Mouse (Mus musculus) liver (tissue): ENCODE results near the gene Fgd2.
"Not testable (repeated sequence)": the region's sequence is repeated elsewhere in the genome, so short reads cannot be mapped to it uniquely, and the experiment has no call there.

Experiments
- DNase-seq: peaks from one replicate; pipeline ENCODE4 v3.0.0-alpha.2; 2020; ENCODE audit warnings: mixed read lengths

Fgd2 gene

DNA sequence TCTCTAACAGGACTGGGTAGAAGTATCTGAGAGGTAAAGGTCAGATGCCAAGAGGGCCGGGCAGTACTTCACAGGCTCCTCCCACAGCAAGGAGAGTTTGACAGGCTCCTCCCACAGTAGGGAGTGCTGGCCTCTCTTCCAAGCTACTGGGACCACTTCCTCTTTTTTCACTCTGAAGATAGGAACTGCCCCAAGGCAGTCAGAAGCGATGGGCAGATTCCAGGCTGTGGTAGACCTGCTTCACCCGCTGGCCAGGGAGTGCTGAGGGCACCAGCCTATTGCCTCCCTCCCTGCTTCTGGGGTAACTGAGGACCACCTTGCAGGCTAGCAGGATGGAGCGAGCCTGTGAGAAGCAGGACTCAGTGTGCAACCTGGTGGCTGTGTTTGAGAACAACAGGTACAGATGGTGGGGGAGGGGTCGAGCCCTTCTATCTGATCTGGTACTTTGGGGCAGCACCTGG, at the start of gene Fgd2:
Gene Fgd2 (plus strand): TSS at position 154 of the 461 bp plus-strand sequence.
- DNase-seq, result peak; percentile 39

DNA sequence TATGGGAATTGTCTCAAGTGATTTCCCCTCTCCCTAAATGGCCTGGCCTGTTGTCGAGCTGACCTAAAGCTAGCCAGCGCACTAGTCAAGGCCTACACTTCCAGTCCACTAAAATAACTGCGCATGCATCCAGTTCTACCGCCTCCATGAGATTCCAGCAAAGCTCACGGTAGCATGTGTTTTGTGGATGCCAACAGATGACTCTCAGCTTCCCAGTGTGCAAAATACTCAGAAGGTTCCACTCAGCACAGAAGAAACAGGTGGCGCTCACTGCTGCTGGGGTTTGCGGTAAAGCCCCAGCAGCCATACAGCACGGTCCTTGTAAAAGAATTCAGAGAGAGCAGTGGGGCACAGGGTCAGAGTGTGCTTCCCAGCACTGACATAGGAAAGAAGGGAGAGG, 49.1 kb upstream of the Fgd2 start:
- DNase-seq, result no peak

DNA sequence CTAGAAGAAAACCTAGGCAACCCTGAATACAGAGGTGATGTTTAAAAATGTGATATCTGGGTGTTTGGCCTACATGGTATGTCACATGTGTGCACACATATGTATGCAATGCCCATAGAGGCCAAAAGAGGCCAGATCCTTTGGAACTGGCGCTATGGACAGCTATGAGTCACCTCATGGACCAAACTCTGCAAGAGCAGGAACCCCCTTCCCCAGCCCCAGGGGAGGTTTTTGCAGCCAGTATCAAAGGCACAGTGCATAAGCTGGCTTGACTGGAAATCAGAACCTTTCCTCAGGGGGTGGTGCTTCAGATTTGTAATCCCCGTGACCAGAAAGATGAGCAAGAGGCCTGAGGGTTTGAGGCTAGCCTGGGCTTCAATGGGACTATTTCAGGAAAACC, 48.6 kb upstream of the Fgd2 start:
- DNase-seq, result no peak

DNA sequence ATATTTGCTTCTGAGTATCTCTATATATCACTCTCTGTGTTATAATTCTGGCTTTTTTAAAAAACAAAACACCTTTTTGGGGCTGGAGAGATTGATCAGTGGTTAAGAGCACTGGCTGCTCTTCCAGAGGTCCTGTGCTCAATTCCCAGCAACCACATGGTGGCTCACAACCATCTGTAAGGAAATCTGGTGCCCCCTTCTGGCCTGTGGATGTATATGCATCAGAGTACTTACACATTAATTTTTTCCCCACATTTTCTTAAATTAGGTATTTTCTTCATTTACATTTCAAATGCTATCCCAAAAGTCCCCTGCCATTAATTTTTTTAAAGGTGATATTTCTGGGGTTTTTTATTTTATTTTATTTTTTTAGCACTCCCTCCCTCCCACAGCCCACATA, 47.4 kb upstream of the Fgd2 start:
- DNase-seq, result peak; percentile 32

DNA sequence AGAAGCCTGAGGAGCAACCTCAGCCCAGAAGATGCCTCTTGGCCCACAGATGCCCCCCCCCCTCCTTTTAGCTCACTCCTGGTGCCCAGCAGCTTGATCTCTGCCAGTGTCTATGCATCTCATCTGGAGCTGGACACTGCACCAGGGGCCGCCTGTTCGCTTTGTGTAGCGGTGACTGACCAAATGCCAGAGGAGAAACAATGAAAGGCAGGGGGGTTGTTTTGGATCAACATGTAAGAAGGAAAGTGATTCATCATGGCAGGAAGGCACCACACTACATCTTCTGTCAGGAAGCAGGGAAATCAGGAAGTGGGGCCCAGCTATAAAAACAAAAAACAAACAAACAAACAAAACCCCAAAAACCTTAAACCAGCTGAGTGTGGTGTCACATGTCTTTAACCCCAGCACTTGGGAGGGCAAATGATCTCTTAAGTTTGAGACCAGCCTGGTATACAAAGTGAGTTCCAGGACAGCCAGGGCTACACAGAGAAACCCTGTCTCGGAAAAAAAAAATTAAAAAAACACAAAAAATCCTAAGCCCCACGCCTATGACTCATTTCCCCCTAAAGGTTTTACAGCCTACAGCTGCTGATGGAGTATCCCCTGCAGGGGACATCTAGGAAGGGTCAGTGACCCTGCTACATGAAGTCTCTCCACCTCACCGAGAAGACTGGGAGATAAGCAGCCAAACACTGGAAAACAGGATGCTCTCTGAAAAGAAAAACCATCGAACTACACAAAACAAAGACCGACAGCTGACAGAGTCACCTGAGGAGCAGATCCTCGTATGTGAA, 44.8 kb upstream of the Fgd2 start:
- no peak for DNase-seq

DNA sequence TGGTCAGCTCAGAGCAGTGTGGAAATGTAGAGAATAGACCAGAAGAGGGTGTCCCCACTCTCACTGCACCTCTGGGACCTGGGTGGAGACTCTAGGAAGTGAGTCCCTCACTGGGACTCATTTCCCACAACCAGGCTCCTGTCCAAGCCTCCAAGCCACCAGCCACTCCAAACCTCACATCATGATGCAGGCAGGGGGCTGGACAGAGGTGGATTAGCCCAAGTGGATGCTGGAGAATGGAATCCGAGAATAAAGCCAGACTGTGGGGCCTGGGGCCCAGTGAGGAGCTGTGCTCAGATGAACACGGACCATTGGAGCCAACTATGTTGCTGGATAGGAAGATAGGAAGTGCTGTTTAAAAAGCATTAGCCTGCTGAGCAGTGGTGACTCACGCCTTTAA, 43.8 kb upstream of the Fgd2 start:
- DNase-seq, result no peak

DNA sequence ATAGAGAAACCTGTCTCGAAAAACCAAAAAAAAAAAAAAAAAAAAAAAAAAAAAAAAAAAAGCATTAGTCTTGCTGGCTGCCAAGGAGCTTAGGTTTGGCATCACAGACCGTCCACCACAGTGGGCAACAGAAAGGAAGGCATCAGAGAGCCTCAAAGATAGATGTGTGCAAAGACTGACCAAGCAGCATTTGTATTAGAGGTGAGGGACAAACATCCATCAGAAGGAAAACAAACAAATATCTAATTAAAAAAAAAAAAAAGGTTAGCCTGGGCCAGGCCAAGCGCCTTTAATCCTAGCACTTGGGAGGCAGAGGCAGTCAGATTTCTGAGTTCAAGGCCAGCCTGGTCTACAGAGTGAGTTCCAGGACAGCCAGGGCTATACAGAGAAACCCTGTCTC, 43.3 kb upstream of the Fgd2 start, which contains the start of gene Pi16:
Gene Pi16 (plus strand): TSS at position 301 of the 400 bp plus-strand sequence.
- not testable (repeated sequence) for DNase-seq

DNA sequence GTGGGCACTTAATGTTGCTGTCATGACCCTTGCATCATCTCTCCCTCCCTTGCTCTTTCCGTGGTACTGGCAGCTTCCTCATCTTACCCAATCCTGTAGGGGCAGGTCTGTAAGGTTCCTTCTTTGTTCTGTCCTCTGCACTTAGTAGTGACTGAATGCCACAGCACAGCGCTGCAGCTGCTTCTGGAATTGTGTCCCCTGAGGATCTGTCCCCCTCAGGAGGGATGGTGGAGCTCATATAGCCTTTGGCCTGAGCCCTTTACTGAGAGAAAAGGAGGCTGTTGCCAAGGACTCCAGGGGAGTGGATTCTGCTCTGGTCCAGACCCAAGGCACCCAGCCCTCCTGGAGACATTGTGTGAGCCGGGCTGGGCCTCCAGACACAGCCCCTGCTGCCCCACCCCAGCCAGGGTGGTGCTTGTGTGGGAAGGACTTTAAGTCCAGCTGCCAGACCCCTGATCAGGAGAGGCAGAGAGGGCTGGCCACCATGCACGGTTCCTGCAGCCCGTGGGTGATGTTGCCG, 41.9 kb upstream of the Fgd2 start:
- DNase-seq, result no peak

DNA sequence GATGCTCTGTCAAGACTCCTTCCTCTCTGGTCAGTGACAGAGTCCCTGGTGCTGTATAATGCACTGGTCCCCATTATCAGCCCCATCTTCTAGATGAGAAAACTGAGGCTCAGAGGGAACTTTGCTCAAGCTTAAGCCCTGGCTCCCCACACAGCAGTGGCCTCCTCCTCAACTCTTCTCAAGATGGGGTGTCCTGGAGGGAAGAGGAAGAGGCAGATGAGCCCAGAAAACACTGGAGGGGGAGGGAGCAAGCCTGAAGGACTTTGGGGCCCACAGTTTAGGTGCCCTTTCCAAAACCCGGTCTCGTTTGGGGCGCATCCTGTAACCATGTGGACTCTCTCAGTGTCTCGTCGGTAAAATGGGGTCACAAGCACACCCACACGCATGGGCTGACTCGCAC, 41.2 kb upstream of the Fgd2 start:
- no peak for DNase-seq

DNA sequence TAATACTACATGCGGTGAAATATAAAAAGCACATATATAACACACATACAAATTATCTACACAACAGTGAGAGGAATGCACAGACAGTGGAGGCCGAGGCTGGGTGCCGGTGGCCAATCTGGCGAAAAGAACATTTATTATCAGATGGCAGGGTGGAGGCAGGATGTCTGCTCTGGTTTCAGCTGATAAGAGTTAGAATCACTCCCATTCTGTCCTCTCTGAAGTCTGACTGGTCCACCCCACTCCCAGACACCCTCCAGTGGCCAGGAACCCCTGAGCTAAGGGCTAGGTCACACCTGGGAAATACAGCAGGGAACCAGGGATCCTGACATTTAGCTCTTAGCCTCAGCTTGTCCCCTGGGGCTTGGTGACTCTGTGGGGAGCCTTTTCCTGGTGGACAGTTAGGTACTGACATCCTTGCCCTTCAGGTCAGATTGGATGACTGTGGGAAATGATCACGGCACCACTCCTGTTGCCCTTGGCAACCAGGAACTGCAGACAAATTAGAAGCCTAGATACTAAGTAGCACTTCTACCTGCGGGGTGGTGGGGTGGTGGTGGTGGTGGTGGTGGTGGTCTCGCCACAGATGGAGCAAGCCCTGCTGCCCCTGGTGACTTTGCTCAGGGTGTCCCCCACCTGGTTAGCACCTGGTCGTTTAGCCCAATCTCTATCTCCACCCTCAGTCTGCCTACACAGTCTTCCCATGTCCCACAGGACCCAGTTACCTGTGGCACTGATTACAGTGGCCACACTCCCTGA, 40.7 kb upstream of the Fgd2 start:
- DNase-seq, result peak; percentile 21

DNA sequence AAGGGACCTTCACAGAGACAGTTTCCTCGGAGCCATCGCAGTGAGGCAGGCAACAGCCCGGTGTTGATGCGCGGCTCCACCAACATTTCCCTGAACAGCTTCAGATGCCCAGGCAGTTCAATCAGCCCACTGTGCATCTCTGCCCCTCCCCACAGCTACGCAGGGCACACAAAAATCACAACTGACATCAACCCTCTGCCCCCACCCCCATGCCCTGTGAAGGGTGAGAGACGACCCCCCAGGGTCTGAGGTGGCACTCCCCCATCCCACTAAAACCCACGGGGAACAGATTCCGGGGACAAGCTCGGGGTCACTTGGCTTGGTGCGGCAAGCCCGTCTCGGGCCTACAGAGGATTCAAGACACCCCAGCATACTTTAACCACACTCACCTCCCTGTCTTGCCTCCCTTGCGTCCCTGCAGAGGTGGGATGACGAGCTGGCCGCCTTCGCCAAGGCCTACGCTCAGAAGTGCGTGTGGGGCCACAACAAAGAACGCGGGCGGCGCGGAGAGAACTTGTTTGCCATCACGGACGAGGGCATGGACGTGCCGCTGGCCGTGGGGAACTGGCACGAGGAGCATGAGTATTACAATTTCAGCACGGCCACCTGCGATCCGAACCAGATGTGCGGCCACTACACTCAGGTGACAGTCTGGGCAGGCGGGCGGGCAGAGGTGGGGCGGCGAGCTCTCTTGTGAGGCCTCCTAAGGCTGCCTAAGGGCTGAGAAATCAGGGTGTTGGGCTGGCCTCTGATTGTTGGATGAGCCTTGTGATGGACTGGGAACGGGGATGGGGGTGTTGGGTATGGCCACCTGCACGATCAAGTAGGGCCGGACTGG, 38.7 kb upstream of the Fgd2 start:
- no peak for DNase-seq

DNA sequence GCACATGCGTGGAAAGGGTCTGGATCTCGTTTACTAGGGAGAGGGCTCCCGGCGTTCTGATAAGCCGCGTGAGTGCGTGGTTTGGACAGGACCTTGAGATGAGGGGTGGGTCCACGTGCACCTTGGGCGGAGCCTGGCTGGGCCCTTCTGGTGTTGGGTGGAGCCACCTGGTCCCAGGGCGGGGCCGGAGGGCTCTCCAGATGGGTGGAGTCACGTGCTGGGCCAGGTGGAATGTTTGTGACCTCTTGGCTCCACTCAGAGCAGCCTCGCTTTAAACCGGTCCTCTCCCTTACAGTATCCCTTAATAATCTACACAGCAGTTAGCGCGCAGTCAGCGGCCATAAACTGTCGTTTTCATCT, 38.1 kb upstream of the Fgd2 start:
- DNase-seq, result peak; percentile 57

DNA sequence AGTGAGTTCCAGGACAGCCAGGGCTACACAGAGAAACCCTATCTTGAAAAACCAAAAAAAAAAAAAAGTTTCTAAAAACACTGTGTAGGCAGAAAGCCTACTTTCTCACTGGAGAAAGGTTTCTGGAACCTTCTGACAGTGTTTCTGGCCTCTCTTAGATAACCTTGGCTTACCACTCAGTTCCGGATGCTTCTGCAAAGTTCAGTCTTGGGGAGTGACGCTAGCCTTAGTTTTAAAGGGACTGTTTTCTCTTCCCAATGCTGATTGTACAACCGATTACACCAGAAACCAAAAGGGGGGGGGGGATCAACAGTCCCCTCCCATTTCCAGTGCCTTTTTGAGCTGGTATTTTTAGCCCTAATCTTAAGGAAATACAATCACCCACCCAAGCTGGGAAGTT, 37.1 kb upstream of the Fgd2 start:
- no peak for DNase-seq

DNA sequence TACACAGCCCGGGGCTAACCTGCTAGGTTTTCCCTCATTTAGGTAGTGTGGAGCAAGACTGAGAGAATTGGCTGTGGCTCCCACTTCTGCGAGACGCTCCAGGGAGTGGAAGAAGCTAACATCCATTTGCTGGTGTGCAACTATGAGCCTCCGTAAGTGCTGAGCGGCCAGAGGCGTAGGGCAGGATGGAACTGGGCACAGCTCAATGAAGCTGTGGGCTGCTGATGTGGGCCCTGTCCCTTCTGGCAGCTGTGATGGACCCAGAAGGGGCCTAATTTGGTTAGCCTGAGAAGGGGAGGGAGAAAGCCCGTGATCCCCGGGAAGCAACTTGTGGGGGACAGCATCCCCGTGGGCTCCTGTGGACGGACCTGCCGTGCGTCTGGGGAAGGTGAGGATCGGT, 34.9 kb upstream of the Fgd2 start:
- no peak for DNase-seq

DNA sequence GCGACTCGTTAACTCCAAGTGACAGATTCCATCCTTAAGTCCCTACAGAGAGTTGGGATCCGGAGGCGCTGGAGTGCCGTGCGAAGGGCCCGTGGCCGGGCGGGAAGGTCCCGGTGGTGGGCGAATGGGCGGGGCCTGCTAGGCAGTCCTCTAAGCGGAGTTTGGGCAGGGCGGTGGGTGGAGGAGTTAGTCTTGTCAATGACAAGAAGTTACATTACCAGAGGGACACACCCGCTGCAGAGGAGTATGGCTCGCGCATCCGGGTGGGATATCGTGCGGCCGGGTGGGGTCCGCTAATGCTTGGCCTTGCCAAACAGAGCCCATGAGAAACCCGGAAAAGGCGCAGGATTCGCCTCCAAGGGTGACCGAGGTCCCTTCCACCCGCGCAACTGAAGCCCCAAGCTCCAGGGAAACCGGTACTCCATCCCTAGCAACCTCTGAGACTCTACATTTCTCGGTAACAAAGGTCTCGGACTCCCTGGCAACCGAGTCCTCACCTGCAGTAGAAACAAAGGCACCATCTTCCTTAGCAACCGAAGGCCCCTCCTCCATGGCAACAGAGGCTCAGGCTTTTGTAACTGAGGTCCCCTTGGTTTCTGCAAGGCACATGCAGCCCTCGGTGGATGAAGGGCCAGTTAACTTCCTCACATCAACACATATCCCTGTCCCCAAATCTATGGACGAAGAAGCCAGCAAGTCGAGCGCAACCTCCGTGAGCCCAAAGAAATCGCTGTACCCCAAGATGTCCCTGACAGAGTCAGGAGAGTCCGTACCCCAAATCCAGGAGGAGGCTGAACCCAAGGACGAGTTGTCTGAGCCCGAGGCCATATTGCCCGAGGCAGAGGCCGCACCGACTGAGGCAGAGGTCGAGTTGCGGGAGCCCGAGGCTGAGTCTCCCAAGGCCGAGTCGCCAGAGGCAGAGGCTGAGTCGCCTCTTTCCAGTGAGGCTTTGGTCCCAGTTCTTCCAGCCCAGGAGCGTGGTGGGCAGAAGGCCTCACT, 33.9 kb upstream of the Fgd2 start:
- DNase-seq, result peak; percentile 30

DNA sequence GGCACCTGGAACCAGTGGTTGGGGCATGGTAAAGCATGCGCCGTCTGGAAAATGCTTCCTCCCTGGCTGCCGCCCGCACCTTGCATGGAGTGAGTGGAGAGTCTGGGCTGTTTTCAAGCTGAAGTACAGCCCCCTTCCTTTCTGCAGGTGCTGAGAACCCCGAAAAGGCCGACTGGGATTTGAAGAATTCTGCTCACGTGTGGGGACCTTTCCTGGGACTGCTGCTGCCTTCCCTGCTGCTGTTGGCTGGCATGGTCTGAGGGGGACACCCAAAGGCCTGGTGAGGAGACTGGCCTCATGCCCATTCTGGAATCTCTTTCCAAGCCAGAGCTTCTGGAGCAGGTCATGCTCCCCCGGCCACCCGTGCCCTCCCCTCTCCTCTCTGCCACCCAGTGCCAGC, 33.0 kb upstream of the Fgd2 start:
- DNase-seq, result no peak

DNA sequence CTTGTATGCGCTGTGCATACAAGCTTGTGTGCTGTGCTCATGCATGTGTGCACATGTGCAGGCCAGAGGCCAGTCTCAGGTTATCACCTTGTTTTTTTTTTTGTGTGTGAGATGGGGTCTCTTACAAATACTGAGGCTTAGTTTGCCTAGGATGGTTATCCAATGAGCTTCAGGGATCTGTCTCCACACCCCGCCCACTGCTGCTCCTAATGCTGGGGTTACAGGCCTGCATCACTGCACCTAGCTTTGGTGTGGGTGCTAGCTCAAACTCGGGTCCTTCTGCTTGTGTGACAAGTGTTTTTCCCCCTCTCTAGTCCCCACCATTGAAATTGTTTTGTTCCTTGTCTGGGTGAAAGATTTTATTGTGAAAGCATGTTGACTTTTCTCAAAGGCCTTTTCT, 30.5 kb upstream of the Fgd2 start:
- no peak for DNase-seq

DNA sequence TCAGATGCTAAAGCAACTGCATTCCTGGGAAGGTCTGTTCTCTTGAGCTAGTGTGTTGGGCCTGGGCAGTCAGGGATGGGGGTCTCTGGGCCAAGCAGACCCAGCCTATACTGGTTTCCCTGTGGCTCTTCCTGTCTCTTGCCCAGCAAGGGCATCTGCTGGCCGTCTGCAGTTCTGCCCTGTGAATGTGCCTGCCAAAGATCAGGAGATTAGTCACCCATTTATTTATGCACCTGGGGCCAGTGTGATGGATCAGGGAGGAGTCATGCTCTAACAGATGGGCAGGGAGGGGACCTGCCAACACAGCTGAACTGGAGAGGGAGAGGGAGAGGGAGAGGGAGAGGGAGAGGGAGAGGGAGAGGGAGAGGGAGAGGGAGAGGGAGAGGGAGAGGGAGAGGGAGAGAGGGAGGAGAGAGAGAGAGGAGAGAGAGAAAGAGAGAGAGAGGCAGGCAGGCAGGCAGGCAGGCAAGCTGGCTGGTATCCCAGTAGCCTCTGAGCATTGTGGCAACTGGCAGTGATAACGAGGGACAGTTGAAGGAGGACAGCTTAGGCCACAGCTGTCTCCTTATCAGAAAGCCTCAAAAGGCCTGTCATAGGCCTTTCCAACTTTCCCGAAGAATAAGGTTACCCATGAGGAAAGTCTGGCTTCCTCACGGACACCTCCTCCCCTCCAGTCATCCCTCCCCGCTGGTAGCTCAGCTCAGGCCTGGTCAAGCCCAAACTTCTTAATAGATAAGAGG, 29.9 kb upstream of the Fgd2 start:
- no peak for DNase-seq

DNA sequence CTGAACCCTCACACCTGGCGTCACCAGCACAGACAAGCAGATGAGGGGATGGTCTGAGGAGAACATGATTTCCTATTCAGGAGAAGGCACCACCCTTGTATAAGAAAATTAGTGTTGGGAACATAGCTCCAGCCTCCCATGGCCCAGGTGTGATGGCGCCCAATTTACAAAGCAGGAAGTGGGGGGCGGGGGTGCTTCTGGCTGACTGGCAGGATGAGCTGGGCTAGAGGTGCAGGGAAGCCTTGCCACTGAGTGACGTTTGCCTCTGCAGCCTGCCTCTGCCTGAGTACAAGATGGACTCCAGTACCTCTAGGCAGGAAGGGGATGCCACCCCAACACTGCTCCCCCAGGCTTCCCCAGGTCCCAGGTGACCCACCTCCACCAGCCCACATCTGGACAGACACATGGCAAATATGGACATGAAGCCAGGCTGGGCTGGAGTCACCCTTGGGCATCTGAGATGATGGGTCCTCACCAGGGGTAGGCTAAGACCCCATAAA, 28.5 kb upstream of the Fgd2 start:
- DNase-seq, result no peak

DNA sequence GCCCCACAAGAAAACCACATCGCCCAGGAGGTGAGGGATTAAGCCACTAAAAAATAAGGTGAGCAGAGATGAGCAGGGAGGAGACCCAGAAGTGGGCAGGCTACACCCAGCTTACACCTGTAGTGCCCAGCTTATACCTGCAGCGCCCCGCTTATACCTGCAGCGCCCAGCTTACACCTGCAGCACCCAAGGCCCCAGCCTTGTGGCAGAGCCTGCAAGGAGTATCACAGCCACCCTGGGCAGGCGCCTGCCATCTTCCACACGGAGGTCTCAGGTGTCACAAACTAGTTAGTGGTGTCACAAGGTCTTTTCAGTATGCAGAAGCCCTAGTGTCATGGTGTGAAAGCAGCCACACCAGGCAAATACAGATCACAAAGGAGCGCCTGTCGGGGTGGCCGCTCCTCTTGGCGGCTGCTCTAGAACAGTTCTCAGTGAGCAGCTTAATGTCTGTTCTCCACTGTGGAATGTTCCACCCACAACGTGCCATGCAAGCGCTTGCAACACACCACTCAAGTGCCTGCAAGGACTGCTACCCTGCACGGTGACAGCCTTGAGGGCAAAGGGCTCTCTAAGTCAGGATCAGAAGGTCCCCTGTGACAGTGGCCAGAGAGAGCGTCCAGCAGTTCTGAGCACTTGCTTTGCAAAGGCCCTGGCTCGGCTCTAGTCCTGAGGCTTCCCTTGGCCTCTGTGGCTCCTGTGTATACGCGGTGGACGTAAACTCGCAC, 24.3 kb upstream of the Fgd2 start:
- DNase-seq, result no peak
